Mouse (Mus musculus): ENCODE data around the gene Chga.
A peak's percentile ranks its signal among the peaks of the same experiment; 100 is the strongest.

The Chga gene

DNA sequence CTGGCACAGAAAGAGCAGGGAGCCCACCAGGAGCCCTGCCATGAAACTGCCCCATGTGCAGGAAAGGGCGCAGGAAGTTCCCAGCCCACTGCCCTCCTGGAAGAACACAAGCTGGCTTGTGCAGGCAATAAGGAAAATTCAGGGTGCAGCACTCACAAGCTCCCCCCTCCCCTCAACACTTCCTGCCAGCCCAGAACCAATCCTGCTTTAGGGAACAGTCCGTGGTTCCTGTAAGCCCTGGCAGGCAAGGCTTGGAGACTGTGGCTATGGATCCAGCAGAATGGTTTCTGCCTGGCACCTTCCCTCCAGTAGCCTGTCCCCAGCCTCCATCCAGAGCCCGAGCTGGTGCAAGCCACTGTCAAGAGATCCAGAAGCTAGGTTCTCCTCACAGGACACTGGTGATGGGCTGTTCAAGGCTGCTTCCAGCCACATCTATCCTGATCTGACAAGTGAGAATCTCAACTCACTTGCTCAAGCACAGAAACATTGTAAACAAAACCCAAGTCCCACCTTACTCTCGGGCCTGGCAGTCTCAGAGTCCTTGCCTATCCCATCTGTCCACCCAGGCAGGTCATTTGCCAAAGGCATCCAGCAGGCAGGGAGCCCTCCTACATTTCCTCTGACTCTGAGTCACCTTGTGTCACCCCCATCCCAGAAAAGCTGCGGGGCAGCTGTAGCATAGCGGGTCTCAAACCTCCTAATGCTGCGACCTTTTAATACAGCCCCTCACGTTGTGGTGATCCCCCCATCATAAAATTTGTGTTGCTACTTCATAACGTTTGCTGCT, 47.7 kb downstream of the Chga start:
- DNase-seq, result no peak

DNA sequence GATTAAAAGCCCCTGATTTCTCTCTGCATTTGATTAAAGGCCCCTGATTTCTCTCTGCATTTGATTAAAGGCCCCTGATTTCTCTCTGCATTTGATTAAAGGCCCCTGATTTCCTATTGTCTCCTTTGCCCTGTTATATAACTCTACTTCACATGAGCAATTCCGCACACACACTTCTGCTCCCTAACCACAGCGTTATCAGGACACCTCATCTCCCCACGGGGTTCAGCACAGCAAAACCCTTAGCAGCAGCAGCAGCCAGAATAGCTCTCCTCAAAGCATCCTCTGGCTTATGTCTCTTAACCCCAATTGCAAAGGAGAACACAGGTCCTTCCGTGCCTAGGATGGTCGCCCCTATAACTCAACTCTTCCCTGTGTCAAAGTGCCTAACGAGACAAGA, 50.8 kb downstream of the Chga start:
- DNase-seq, result no peak

DNA sequence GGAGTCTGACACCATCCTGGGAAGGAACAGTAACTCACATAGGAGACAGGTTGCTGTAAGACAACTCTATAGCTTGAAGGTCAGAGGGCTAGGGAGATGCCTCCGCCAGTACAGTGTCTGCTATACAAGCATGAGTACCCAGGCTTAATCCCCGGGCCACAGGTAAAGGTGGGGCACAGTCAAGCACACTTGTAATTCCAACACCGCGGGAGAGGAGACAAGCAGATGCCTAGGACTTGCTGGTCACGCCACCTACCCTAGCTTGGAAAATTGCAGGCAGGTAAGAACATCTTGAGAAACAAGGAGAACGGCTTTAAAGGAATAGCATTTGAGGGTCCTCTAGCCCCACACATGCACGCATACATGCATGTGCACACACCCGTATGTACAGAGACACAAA, 52.3 kb downstream of the Chga start:
- DNase-seq, result peak; percentile 58

DNA sequence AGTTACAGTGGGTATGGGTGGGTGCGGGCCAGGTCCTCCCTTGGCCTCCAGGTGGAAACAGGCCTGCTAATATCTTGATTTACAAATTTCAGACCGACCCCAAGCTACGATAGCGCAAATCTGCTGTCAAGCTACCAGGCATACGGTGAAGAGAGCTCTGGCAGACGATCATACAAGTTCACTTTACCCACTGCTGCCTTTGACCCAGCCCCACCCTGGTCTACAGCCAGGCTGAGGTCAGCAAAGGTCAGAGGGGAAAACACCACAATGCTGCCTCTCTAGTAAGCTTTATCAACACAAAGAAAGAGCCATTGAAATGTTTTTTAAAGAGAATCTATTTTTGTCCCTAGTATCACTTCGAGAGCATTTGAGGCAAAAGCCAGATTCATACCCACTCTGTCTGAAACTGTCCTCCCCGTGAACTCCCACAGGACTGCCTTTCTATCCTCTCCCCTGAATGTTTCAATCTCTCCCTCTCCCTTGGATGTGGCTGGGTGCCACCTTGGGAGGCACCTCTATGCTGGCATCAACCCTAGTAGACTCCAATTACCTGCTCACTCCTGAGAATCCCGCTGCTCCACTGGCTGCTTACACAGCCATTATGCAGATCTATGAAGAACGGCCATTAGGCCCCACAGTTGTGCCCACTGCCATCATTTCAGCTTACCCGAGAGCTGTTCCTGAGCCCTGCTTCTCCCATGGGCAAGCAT, 53.2 kb downstream of the Chga start:
- DNase-seq, result no peak

DNA sequence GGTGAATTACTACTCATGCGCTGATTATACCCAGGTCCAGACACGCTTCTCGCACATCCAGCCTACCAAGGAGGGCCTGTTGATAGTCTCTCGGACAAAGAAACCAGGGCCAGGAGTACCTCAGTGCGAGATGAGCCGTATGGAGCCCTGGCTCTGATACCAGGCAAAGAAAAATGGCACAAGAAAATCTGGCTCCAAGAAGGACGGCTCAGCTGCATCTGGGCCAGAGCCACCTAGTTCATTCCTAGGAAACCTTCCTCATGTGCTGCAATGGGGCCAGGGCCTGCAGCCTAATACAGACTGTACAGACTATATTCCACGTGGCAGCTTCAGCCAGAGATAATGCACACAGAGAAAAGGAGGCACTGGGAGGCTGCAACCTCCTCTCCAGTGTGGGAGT, 56.2 kb downstream of the Chga start:
- no peak for DNase-seq

DNA sequence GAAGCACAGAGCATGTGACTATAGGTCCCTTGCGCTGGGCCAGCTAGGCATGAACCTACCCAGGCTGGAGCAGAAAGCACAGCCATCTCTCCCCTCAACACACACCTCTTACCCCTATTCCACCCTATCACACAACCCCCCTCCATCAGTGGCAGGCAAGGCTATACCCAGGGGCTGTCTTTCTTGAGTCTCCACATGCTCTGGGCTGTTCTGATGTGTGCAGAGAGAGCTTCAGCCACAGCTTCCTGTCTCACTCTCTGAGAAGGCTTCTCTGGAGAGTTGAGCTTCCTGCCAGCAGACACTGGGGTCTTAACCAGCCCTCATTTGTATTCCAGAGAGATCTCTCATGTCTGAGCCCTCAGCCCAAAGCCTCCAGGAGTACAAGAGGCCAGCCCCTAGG, 57.7 kb downstream of the Chga start:
- no peak for DNase-seq

DNA sequence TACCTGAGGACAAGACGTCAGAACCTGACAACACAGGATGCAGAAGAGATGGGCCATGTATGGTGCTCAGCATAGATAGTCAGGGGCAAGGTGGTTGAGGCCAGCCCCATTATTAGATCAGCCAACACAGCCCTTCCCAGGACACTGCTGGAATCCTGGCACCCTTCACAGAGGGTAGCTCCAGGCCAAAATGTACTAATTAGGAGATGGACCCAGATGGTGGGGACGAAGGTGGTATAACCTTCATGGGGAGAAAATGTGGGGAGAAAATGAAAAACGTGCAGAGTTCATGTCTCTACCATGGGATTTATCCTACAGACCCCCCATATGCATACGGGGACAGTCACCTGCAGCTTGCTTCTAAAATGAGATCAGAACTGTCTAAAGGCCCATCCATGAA, 58.6 kb downstream of the Chga start:
- DNase-seq, result no peak
